Mouse (Mus musculus) MEL (cell line): ENCODE measurements around the gene Tmem254c. TPM values are rescaled to one million over a fixed set of nuclear protein-coding genes. Genes with fewer than 3 reads are reported as not detected.
"Not testable (repeated sequence)": the region's sequence is repeated elsewhere in the genome, so short reads cannot be mapped to it uniquely, and the experiment has no call there.

Experiments used
- DNase-seq: peaks from one replicate; pipeline ENCODE4 v3.0.0; 2011; ENCODE audit warnings: low read depth, low spot score
- H3K27ac ChIP-seq: 2 replicates; pipeline ENCODE4 v1.5.1; 2012; ENCODE audit warnings: low read depth, mild to moderate bottlenecking, control low read depth, low read length, moderate library complexity; ENCODE audit not compliant: control insufficient read depth
- H3K27me3 ChIP-seq, 2 experiments: fragments of 150-350 bp in 1 of 2; sonication (generic) in 1 of 2; 2 replicates each; pipeline ENCODE4 v1.6.1; 2012; ENCODE audit warnings: low read length in 2 of 2, mild to moderate bottlenecking in 2 of 2, improper control_type of control experiment in 1 of 2, moderate library complexity in 1 of 2; ENCODE audit not compliant: insufficient read depth in 2 of 2, control insufficient read depth in 1 of 2
- H3K36me3 ChIP-seq, 2 experiments: 2 replicates each; pipeline ENCODE4 v1.6.1; 2012 to 2014; ENCODE audit warnings: low read length in 2 of 2, improper control_type of control experiment in 1 of 2, inconsistent platforms in 1 of 2, mild to moderate bottlenecking in 1 of 2; ENCODE audit not compliant: insufficient read depth in 2 of 2, control insufficient read depth in 1 of 2
- H3K4me1 ChIP-seq, 2 experiments: fragments of 150-350 bp in 1 of 2; sonication (generic) in 1 of 2; 2 replicates each; pipeline ENCODE4 v1.6.1; 2012; ENCODE audit warnings: low read length in 2 of 2, improper control_type of control experiment in 1 of 2, mild to moderate bottlenecking in 1 of 2; ENCODE audit not compliant: insufficient read depth in 2 of 2, control insufficient read depth in 1 of 2
- H3K4me3 ChIP-seq, 2 experiments: fragments of 150-350 bp in 1 of 2; sonication (generic) in 1 of 2; 2 replicates each; pipeline ENCODE4 v1.5.1; 2012; ENCODE audit warnings: low read depth in 2 of 2, low read length in 2 of 2, mild to moderate bottlenecking in 2 of 2, moderate library complexity in 2 of 2, control low read depth in 1 of 2, improper control_type of control experiment in 1 of 2; ENCODE audit not compliant: control insufficient read depth in 1 of 2, insufficient read depth in 1 of 2
- H3K79me2 ChIP-seq: 2 replicates; pipeline ENCODE4 v1.6.1; 2012; ENCODE audit warnings: mild to moderate bottlenecking, low read length, moderate library complexity; ENCODE audit not compliant: control insufficient read depth, poor library complexity, insufficient read depth
- H3K9ac ChIP-seq: 2 replicates; pipeline ENCODE4 v1.6.1; 2012; ENCODE audit warnings: low read depth, mild to moderate bottlenecking, control low read depth, low read length, moderate library complexity; ENCODE audit not compliant: control insufficient read depth, poor library complexity, severe bottlenecking
- H3K9me3 ChIP-seq: fragments of 150-350 bp; sonication (generic); replicated peaks from 2 replicates; pipeline ENCODE4 v1.6.1; 2012; ENCODE audit warnings: mild to moderate bottlenecking, low read length, improper control_type of control experiment, moderate library complexity; ENCODE audit not compliant: insufficient read depth
- polyA plus RNA-seq, 2 experiments: library from polyadenylated mRNA; stranded (reverse) in 1 of 2; unstranded in 1 of 2; fragments of >175 nt in 1 of 2; fragments of >200 nt in 1 of 2; gene quantifications; 2 replicates each; pipeline versions ENCODE4 v1.2.1 to v1.2.4; 2012; ENCODE audit warnings: low replicate concordance in 2 of 2, low read depth in 1 of 2; ENCODE audit not compliant: insufficient read length in 2 of 2, insufficient read depth in 1 of 2, missing spikeins in 1 of 2
- total RNA-seq: library from RNA; depleted of rRNA; stranded (reverse); fragments of 300-350 nt; gene quantifications from 2 replicates; pipeline ENCODE4 v1.2.3, GENCODE M21; 2012; rRNA removed

Tmem254c gene
- total RNA-seq: 10.4 and 12.1 TPM in 2 replicates
- 10 to 100 TPM in 1 of 2 experiments, not detected in 1; 36.0 TPM for polyA plus RNA-seq

- not testable (repeated sequence) for DNase-seq, H3K4me1 ChIP-seq, H3K9ac ChIP-seq, H3K36me3 ChIP-seq, H3K4me3 ChIP-seq, H3K9me3 ChIP-seq, H3K79me2 ChIP-seq, H3K27me3 ChIP-seq, H3K27ac ChIP-seq
Measured at GRCm38 (mm10) chr14:26067325-26067633, at the start of gene Tmem254c. Gene Tmem254c, minus strand, starts transcription at chr14:26067355.

- H3K9ac ChIP-seq, H3K9me3 ChIP-seq, H3K79me2 ChIP-seq, H3K36me3 ChIP-seq, H3K27ac ChIP-seq, H3K27me3 ChIP-seq, DNase-seq, H3K4me3 ChIP-seq, H3K4me1 ChIP-seq: not testable (repeated sequence)
Measured at GRCm38 (mm10) chr14:26097622-26098021, 30.5 kb upstream of the Tmem254c start.

DNA sequence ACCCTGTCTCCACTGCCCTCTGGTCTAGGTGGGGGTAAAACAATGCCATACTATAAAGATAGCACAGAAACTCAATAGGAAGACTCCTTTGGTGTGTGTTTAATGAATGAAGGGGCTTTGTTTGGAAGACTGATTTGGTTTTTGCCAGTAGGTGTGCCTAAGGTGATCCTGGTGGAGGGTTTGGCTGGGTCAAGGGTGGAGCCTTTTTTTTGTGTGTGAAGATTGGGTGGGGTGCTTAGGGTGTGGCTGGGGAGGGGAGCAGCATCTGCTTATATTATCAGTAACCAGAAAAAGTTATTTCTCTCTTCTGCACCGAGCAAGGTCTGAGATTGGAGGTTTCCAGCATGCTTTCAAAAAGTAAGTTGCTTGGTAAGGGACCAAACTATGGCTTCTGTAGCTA is 14.8 kb upstream of the Tmem254c start, which contains the start of gene Cphx3:
Gene Cphx3 (plus strand): TSS at position 301 of the 400 bp plus-strand sequence.
- not testable (repeated sequence) for H3K4me3 ChIP-seq, H3K27me3 ChIP-seq, H3K27ac ChIP-seq, H3K4me1 ChIP-seq, H3K9me3 ChIP-seq, DNase-seq, H3K36me3 ChIP-seq, H3K79me2 ChIP-seq, H3K9ac ChIP-seq

- H3K4me1 ChIP-seq, H3K9ac ChIP-seq, H3K9me3 ChIP-seq: not testable (repeated sequence)
Measured at GRCm38 (mm10) chr14:26081216-26081615, 14.1 kb upstream of the Tmem254c start, which contains the start of gene Cphx2. Gene Cphx2, plus strand, starts transcription at chr14:26081516.

GRCm38 (mm10) chr14:26076620-26077390 is 9.7 kb upstream of the Tmem254c start:
- H3K9me3 ChIP-seq, H3K4me3 ChIP-seq, H3K36me3 ChIP-seq, H3K9ac ChIP-seq, H3K27me3 ChIP-seq, H3K27ac ChIP-seq, H3K4me1 ChIP-seq, H3K79me2 ChIP-seq, DNase-seq: not testable (repeated sequence)

More at GRCm38 (mm10) chr14:26081216-26081615, 14.1 kb upstream of the Tmem254c start, which contains the start of gene Cphx2:
- H3K4me3 ChIP-seq, H3K36me3 ChIP-seq, DNase-seq, H3K27me3 ChIP-seq, H3K79me2 ChIP-seq, H3K27ac ChIP-seq: not testable (repeated sequence)

GRCm38 (mm10) chr14:26066574-26067324 is 406 bp downstream of the Tmem254c start:
- H3K36me3 ChIP-seq, H3K79me2 ChIP-seq, H3K9ac ChIP-seq, DNase-seq, H3K27ac ChIP-seq, H3K27me3 ChIP-seq, H3K9me3 ChIP-seq, H3K4me1 ChIP-seq, H3K4me3 ChIP-seq: not testable (repeated sequence)

- H3K27ac ChIP-seq, H3K4me1 ChIP-seq, H3K4me3 ChIP-seq, H3K9me3 ChIP-seq, H3K27me3 ChIP-seq, H3K79me2 ChIP-seq, H3K36me3 ChIP-seq, DNase-seq, H3K9ac ChIP-seq: not testable (repeated sequence)
Measured at GRCm38 (mm10) chr14:26059362-26059761, 7.8 kb downstream of the Tmem254c start.
